Mouse (Mus musculus) lung, adult 2 months (tissue): Measurements from ENCODE around the gene Pi4k2b.

Source experiments
- CTCF ChIP-seq: fragments of 200-500 bp; IDR thresholded peaks from 2 replicates; pipeline ENCODE4 v1.5.1; 2011; ENCODE audit warnings: mild to moderate bottlenecking, low read length, control low read depth; ENCODE audit not compliant: insufficient read depth
- POLR2A ChIP-seq: fragments of 200-500 bp; IDR thresholded peaks from 2 replicates; pipeline ENCODE4 v1.6.1; 2011; ENCODE audit warnings: low read depth, mild to moderate bottlenecking, control low read depth, low read length, borderline replicate concordance; ENCODE audit errors: extremely low read depth

DNA sequence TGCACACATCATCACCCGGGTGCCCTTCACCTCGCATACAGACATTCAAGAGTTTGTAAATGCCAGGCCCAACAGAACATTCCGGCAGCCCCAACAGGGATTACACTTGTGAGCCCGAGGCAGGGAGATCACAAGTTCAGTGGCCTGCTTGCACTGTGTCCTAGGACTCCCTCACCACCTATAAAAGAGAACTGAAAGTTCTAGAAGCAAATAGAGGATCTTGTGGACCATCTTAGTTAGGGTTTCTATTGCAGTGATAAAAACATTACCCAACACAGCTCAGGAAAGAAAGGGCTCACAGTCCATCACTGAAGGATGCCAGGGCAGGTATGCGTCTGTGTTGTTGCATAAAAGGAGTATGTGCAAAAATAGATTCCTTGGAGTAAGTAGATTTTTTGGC is 32.9 kb downstream of the Pi4k2b start:
- TF ChIP-seq POLR2A (no peak), CTCF (no peak)
